Mouse (Mus musculus): ENCODE measurements around the gene Cd209b. TPM values are rescaled to one million over a fixed set of nuclear protein-coding genes. Genes with fewer than 3 reads are reported as not detected.

Gene Cd209b
- 0.10 TPM in 1 of 2 replicates, not detected in the other for polyA plus RNA-seq (2012; rRNA removed)

GRCm38 (mm10) chr8:3926744-3927143 is at the start of gene Cd209b:
Cd209b (minus strand) TSS chr8:3926844.

GRCm38 (mm10) chr8:3954646-3955045 is 28.0 kb upstream of the Cd209b start, which contains the start of gene Cd209c:
Cd209c (minus strand) TSS chr8:3954746.

GRCm38 (mm10) chr8:3878455-3878854 is 48.2 kb downstream of the Cd209b start, which contains the start of gene Cd209d:
Cd209d (minus strand) TSS chr8:3878555.

Other genes with a start within 250 kb of the Cd209b start
- 0.03 and 0.15 TPM in 2 replicates for gene Fcer2a, start 232.7 kb downstream of the Cd209b start, polyA plus RNA-seq (2012; rRNA removed)
- 0.08 TPM in 1 of 2 replicates, not detected in the other for gene Clec4g, start 206.2 kb downstream of the Cd209b start, polyA plus RNA-seq (2012; rRNA removed)
- gene Cd209a, start 177.9 kb downstream of the Cd209b start, polyA plus RNA-seq (2012; rRNA removed), result 0.23 TPM in 1 of 2 replicates, not detected in the other
- gene Cd209e, start 72.5 kb downstream of the Cd209b start, polyA plus RNA-seq (2012; rRNA removed), result 0.03 TPM in 2 replicates
- 0.11 and 0.37 TPM in 2 replicates for gene Cd209d, start 48.3 kb downstream of the Cd209b start, polyA plus RNA-seq (2012; rRNA removed)
- 0.05 TPM in 1 of 2 replicates, not detected in the other for gene Cd209c, start 27.9 kb upstream of the Cd209b start, polyA plus RNA-seq (2012; rRNA removed)
- 0.55 and 1.5 TPM in 2 replicates for gene Cd209f, start 179.0 kb upstream of the Cd209b start, polyA plus RNA-seq (2012; rRNA removed)
- 0.98 and 1.9 TPM in 2 replicates for gene Cd209g, start 207.3 kb upstream of the Cd209b start, polyA plus RNA-seq (2012; rRNA removed)
- 10.3 and 13.7 TPM in 2 replicates for gene Evi5l, start 239.7 kb upstream of the Cd209b start, polyA plus RNA-seq (2012; rRNA removed)

All from stomach, adult 2 months (tissue).